Mouse (Mus musculus) adipose tissue, adult 10 weeks (tissue): ENCODE results near the gene Il2rg. TPM values are rescaled to one million over a fixed set of nuclear protein-coding genes. Genes with fewer than 3 reads are reported as not detected.

Source experiments
- polyA plus RNA-seq: library from polyadenylated mRNA; stranded (reverse); fragments of 350-450 nt; fragmentation: Illumina TruSeq; extraction: RNeasy Lipid Tissue Mini Kit (QIAGEN cat#74804); gene quantifications from one replicate; pipeline ENCODE4 v1.2.3, GENCODE M21; 2014; ENCODE audit warnings: low read depth, low replicate concordance

Il2rg gene
- 9.5 TPM for polyA plus RNA-seq

GRCm38 (mm10) chrX:101268025-101268754 is at the start of gene Il2rg:
Gene Il2rg, minus strand, starts transcription at chrX:101268255.

GRCm38 (mm10) chrX:101299055-101299454 is 31.0 kb upstream of the Il2rg start, which contains the start of gene Nlgn3:
Gene Nlgn3, plus strand, starts transcription at chrX:101299168.

GRCm38 (mm10) chrX:101273875-101274738 is 6.1 kb upstream of the Il2rg start, which contains the start of gene Med12:
Gene Med12, plus strand, starts transcription at chrX:101274030.

GRCm38 (mm10) chrX:101268755-101269124 is 685 bp upstream of the Il2rg start, which contains the start of gene Gm20489:
Gene Gm20489, minus strand, starts transcription at chrX:101269023.

GRCm38 (mm10) chrX:101263892-101264291 is 4.2 kb downstream of the Il2rg start, which contains the start of gene Gm614:
Gene Gm614, minus strand, starts transcription at chrX:101263992.

GRCm38 (mm10) chrX:101253952-101254729 is 13.9 kb downstream of the Il2rg start, which contains the start of gene Foxo4:
Gene Foxo4, plus strand, starts transcription at chrX:101254528.

GRCm38 (mm10) chrX:101221834-101222795 is 45.9 kb downstream of the Il2rg start, which contains the start of gene Snx12:
Gene Snx12, minus strand, starts transcription at chrX:101222563.

Other genes with a start within 250 kb of the Il2rg start
- gene Tex11, start 208.6 kb downstream of the Il2rg start, polyA plus RNA-seq: 0.15 TPM
- gene Slc7a3, start 182.2 kb downstream of the Il2rg start, polyA plus RNA-seq: 1.1 TPM
- 45.4 TPM for gene Snx12, start 45.7 kb downstream of the Il2rg start, polyA plus RNA-seq
- gene Foxo4, start 13.7 kb downstream of the Il2rg start, polyA plus RNA-seq: 27.3 TPM
- 8.2 TPM for gene Gm614, start 4.3 kb downstream of the Il2rg start, polyA plus RNA-seq
- not detected for gene Gm20489, start 768 bp upstream of the Il2rg start, polyA plus RNA-seq
- gene Med12, start 5.8 kb upstream of the Il2rg start, polyA plus RNA-seq: 53.8 TPM
- 0.05 TPM for gene Nlgn3, start 30.9 kb upstream of the Il2rg start, polyA plus RNA-seq
- 18.5 TPM for gene Gjb1, start 108.1 kb upstream of the Il2rg start, polyA plus RNA-seq
- gene Zmym3, start 152.6 kb upstream of the Il2rg start, polyA plus RNA-seq: 50.3 TPM
- 172 TPM for gene Nono, start 161.1 kb upstream of the Il2rg start, polyA plus RNA-seq
- 0.56 TPM for gene Itgb1bp2, start 180.8 kb upstream of the Il2rg start, polyA plus RNA-seq